Mouse (Mus musculus) induced T-regulatory cell, adult 2 months (primary cell): ENCODE results near the gene Thoc3.

Experiments
- DNase-seq: peaks from one replicate; pipeline ENCODE4 v3.0.0-alpha.2; 2012; ENCODE audit warnings: low read depth

The Thoc3 gene

DNA sequence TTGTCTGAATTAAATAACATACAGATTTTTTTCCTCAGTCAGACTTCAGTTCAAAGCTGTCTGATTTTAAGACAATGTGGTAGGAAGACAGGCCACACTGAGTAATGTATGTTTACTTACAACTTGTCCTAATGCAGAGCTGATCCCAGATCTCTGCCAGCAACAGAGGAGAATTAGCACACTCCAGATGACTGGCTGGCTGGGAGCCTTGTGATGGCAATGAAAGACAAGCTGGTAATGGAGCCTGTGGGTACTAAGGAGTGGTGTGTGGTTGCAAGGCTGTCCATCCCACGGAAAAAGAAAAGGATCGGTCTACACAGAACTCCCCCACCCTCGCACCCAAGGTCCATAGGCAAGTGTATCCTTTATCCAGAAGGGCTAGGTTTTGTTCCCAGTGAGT, 25.0 kb downstream of the Thoc3 start:
- no peak for DNase-seq

DNA sequence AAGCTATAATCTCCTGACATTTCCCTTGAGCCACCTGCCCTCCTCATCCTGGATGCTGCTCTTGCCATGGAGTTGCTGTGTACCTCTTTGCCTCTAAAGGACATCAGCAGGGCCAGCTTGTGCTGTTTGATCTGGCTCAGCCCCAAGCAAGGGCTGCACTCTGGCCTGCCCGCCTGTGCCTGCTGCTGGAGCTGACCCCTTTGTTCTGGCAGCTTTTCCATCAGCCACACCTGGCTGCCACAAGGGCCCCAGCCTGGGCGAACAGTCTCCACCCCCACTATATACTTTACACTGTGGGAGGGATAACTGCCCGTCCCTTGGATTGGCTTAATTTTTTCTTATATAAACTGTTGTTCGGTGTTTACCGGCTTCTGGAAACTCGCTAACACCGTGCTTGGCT, 28.7 kb downstream of the Thoc3 start:
- no peak for DNase-seq

DNA sequence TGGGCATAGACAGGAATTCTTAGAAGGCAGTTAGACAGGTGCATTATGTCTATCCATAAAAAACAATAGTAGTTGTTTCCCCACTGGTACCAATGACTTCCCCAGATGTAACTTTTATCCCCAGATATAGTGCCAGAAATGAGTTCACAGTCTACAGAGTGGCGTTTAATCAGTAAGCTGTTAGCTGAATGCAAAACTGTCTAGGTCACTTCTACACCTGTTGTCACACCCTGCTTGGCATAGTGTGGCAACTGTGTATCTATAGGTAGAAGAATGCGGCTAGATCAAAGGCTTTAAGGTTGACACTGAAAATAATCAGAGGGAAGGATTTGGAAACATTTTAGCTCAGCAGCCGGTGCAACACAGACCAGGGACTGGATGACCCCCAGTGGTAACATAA, 29.8 kb downstream of the Thoc3 start:
- no peak for DNase-seq

DNA sequence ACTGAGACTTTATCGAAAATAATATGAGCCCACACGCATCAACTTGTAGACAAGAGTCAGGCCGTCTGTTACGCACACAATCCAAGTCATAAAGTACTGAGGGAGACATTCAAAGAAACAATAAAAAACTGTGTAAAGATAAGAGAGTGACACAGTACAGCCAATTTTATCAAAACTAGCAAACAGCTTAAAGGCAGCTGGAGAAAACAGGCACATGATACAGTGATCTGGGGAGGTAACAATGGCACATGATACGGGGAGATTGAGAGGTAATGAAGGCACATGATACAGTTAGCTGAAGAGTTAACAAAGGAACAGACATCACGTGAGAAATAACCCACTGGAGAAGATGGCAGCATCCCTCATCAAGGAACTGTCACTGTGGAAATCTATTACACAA, 31.6 kb downstream of the Thoc3 start:
- DNase-seq: no peak

DNA sequence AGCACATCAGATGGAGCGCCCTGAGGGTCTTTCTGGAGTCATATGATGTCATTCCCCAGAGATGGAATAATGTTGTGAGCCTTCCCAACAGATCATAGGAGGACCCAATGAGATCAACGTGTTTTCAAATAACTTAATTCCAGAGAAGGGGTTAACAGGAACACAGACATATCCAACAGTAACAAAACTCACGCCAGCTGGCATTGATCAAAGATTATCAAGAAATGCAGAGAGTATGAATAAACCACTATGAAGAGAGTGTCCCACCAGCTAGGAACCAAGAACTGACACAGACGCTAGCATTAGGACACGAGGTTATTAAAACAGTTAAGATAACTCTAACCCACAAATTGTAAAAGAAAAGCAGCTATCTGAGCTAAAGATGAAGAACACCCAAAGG, 32.0 kb downstream of the Thoc3 start:
- DNase-seq: no peak

DNA sequence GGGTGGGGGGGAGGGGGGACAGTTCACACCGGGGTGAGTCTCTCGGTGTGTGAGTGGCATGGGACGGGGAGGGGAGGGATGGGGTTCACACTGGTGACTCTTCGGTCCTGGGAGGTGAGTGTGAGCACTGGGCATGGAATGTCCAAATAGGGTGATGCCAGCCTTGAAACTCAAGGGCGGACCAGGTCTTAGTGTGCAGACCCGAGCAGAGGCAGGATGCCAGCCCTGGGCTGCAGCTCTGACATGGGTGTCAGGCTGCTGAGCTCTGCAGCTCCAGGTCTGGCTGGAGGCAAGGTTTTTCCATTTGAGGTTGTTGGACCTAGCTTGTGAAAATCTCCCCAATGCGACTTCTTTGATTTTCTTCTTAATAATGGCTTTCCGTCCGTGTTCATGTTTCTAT, 37.5 kb downstream of the Thoc3 start:
- DNase-seq: no peak

DNA sequence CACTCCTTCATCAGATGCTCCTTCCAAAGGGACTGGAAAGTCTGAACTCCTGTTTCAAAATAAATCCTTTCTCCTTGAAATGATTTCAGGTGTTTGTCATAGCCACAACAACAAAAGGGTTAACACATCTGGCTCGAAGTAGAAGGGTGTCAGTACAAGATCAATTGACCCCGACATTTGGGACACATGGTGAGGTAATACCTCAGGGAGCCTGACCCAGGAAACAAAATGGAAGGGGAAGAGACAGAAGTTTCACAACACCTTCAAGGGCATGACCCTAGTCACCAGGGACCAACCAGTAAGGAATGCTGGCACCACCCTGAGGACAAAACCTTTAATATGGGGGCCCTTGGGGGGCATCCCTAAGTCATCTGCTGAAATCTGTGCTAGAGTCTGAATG, 38.6 kb downstream of the Thoc3 start:
- DNase-seq: no peak

DNA sequence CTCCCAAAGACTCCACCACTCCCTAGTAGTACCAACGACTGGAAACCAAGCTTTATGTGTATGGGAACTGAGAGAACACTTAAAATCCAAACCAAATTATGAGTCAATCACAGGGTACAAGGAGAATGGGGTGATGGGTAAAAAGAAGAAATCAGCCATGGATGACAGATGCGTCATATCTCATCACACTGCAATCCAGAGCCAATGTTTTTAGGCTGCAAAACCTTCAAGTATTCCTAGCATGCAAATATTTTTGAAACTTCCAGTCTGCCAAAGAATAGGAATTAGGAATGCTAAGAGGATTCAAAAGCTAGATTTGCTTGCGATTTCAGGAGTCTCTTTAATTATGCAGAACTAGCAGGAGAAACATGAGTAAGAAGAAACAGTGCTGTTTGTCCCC, 39.9 kb downstream of the Thoc3 start:
- no peak for DNase-seq

DNA sequence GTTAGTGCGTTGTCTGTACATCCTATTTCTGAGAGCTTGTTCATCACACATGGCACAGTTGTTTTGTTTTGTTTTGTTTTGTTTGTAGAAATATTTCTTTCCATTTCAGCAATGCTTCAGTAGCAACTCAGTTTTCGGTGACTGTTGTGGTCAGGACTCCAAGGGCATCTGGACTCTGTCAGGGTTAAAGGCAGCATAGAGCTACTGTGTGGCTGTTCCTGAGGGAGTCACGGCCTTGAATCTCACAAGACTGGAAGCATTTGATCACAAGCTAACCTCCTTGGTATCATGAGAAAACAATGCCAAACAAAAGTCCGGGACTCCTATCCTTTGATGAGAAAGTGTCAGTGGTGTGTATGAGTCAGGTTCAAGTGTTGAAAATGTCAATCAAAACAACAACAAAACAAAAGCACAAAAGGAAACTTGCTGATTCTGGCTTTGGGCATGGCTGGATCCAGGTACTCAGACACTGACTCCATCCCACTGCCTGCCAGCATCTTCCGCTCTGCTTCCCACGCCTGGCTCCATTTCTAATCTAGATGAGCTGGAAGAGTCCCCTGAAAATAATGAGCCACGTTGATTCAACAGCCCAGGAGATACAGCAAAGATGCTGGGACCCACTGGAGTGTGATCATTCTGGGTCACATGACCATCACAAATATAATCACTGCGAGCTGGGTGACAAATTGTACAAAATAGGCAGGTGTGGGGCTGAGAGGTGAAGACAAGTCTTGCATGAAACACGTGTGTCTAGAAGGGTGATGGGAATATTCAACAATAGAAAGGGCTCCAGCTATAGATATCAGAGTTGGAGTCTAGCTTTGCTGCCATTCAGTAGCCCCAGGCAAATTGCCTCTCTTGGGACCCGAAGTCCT, 41.6 kb downstream of the Thoc3 start:
- no peak for DNase-seq

DNA sequence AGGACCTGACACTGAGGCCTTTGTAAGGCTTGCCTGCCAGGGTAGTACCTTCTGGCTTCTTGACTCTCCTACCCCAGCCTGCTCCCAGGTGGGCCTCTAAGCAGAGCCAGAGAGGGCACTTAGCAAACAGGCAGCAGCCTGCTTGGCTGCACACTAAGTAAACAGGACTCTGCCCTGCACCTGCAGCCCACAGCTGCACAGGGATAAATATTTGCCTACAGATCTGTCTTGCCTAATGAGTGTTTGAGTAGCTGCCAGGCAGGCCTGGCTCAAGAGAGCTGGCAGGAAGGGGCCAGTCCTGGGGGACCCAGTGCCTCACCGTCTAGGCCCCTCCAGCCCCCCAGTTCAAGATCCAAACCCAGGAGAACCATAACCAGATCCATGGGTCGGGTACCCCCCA, 43.4 kb downstream of the Thoc3 start:
- DNase-seq: no peak

DNA sequence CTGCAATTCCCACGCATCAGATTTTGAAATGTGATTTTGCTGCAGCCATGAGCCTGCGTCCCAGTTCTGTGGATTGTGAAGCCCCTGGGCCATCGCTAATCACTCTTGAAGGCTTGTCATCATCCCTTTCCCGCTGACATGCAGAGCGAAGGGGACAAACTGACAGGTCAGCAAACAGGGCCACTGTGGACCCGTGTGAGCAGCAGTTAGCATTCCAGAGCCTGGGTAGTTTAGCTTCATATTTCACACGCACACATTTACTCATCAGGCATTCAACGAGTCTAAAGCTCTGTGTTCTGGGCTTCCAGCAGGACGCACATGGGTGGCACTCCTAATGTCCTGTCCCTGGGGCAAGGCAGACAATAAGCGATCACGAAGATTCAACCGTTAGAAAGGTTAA, 48.4 kb downstream of the Thoc3 start:
- no peak for DNase-seq

DNA sequence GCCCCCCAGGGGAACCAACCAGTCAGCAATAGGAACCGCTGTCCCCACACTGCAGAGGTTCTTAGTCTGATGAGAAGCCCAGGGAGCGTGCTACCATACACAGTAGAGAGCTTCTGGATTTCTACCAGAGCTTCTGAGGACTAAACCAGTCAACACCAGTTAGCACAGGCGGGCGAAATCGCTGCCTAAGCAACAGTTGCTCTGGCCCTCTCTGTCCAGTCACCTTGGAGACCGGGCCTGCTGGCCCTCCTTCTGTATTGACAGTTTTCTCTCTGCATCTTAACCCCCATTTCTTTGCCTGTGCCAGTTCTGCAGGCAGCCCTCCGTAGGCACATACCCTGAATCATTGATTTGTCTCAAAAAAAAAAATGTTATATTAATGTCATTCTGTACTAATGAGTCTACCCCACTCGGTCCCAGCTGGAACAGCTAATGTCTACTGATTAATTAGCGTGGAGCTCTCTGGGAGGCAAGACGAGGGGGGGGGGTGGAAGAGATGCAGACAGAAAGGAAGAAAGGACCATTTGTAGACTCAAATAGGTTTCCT, 49.8 kb downstream of the Thoc3 start:
- DNase-seq: no peak

DNA sequence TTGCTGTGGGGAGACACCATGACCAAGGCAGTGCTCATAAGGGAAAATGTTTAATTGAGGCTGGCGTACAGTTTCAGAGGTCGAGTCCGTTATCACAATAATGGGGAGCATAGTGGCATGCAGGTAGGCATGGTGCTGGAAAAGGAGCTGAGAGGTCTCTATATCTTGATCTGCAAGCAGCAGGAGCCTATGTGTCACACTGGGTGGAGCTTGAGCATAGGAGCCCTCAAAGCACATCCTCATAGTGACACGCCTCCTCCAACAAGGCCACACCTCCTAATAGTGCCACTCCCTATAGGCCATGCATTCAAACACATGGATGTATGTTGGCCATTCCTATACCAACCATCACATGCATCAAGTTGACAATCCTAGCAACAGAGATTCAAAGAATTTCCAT, 53.6 kb downstream of the Thoc3 start:
- no peak for DNase-seq

DNA sequence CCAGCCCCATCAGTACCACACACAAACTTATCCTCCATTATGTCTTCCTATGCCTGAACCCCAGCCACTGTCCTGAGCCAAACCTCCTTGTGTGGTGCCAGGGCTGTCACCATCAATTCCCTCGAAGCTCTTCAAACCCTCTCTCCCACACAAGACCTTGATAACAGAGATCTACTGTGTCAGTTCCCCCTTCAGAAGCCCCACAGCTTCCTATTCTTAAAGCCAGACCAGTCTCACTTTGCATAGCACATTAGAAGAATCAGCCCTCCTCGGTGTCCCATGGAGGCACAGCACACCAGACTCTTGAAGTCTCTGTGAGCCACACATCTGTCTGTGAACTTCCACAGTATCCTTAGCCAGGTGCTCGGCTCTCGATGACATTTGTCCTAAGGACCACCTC, 55.9 kb downstream of the Thoc3 start:
- no peak for DNase-seq

DNA sequence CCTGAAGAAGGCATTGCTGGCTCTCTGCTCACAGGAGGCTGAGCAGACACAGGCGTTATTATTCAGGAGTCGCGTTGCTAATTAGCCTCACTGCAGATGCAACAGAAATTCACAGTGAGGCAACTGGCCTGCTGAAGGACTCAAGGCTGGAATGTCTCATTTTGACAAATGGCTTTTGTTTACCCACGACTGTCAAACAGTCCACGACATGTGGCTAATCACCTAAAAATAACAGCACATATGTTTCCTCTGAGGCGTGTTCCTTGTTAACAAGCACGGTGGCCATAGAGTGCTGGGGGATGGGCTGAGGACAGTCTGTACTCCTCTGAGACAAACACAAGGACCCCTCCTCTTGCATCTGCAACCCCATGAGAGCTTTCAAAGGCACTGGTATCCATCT, 56.4 kb downstream of the Thoc3 start:
- DNase-seq: no peak

DNA sequence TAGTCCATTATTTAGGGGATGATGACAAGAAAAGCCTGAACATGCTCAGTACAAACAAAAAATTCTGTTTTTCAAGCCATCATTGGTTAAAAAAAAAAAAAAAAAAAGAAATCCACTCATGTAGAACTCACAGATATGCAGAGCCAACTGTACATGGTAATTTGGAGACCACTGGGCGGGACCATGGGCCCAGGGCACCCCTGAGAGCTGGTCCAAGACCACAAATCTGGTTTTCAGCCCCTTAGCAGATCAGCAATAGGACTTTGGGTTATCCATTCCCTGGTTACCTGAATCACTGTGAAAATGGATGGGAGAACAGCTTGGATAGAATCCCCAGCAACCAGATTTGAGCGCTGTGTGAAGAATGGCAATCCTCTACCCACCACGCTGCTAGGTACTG, 57.0 kb downstream of the Thoc3 start:
- DNase-seq: no peak
